In the genomic region with DNA sequence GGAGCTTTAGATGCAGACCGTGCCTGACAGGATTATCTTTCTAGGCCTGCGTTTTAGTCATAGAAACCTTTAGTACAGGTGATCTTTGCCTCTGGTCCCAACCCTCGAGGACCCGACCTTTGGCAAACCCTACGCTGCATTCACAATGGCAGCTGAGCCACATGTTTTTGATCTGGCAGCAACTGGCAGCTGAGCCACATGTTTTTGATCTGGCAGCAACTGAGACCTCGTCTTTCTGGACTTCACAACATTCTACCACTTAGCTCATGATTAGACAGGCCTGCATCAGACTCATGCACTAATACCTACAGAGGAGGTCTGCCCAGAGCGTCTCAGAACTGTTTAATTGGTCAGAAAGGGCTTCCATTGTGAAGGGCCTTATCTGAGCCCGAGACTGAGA, we compare ENCODE assay signal across 8 mouse cellular contexts. TPM values are rescaled to one million over a fixed set of nuclear protein-coding genes. Genes with fewer than 3 reads are reported as not detected.
DNase-seq lines count a peak whose midpoint lies in the region; ATAC-seq and TF ChIP-seq lines count a peak whose summit lies in the region.

No protein-coding gene starts in this region.

- H3K4me1 ChIP-seq in megakaryocyte, embryonic 14.5 days = peaks cover 73% of the 10 kb centered on the region
- H3K4me1 ChIP-seq in forebrain, postnatal 0 days (ENCODE audit: insufficient read depth) = peaks cover 20% of the 10 kb centered on the region
- H3K4me1 ChIP-seq in limb, embryonic 11.5 days (ENCODE audit: control insufficient read depth, insufficient read depth, low read length) = peaks cover 35% of the 10 kb centered on the region
- H3K4me1 ChIP-seq in stomach, embryonic 15.5 days = peaks cover 43% of the 10 kb centered on the region

- TF ChIP-seq CTCF in forebrain, postnatal 0 days (IDR thresholded peaks at IDR 0.05; ENCODE audit: low read depth) = no peak

- no peaks in the 10 kb centered on the region for H3K27me3 ChIP-seq in megakaryocyte, embryonic 14.5 days (replicated peaks)
- no peaks in the 10 kb centered on the region for H3K27me3 ChIP-seq in forebrain, postnatal 0 days (ENCODE audit: insufficient read depth, low read length)
- H3K27me3 ChIP-seq in limb, embryonic 11.5 days (ENCODE audit: control insufficient read depth, insufficient read depth, low read length) = no peaks in the 10 kb centered on the region
- no peaks in the 10 kb centered on the region for H3K27me3 ChIP-seq in stomach, embryonic 15.5 days (replicated peaks)

- 50% methylated on average over 8 of the region's 8 CpGs for WGBS in forebrain, postnatal 0 days
- WGBS in limb, embryonic 11.5 days = 12% methylated on average over 8 of the region's 8 CpGs
- 41% methylated on average over 8 of the region's 8 CpGs for WGBS in stomach, embryonic 15.5 days

- H3K4me3 ChIP-seq in megakaryocyte, embryonic 14.5 days (replicated peaks) = peak overlapping the region; percentile 94
- no peak overlapping the region for H3K4me3 ChIP-seq in forebrain, postnatal 0 days (ENCODE audit: low read depth, low read length)
- peak overlapping the region; percentile 14; the same call in 1 of the 2 replicates for H3K4me3 ChIP-seq in limb, embryonic 11.5 days (ENCODE audit: low read depth, low read length)
- peak overlapping the region; percentile 56 for H3K4me3 ChIP-seq in stomach, embryonic 15.5 days (replicated peaks)

- H3K9ac ChIP-seq in forebrain, postnatal 0 days = no peak overlapping the region
- peak overlapping the region; percentile 22; the same call in 1 of the 2 replicates for H3K9ac ChIP-seq in limb, embryonic 11.5 days (ENCODE audit: low read length)
- H3K9ac ChIP-seq in stomach, embryonic 15.5 days = peak overlapping the region; percentile 10; the same call in 1 of the 2 replicates

- no peak for DNase-seq in forebrain, postnatal 0 days
- DNase-seq in limb, embryonic 11.5 days (ENCODE audit: low spot score) = peak; percentile 76
- no peak for DNase-seq in right cerebral cortex, adult 2 months (ENCODE audit: low spot score in 2 of 2)
- DNase-seq in left cerebral cortex, postnatal 36 days (ENCODE audit: low spot score in 2 of 2) = no peak
- DNase-seq in cerebellum, postnatal 36 days = no peak

- intact Hi-C loops in left cerebral cortex, postnatal 36 days (cut with DNase I) = no loop called here

- H3K4me2 ChIP-seq in forebrain, postnatal 0 days (ENCODE audit: low read depth) = 0 out of 2 replicates have a peak overlapping the region, but pooled peaks have one; percentile 19
- peak overlapping the region; percentile 87 for H3K4me2 ChIP-seq in limb, embryonic 11.5 days (ENCODE audit: low read depth, severe bottlenecking)
- peak overlapping the region; percentile 96 for H3K4me2 ChIP-seq in stomach, embryonic 15.5 days

- H3K9me3 ChIP-seq in megakaryocyte, embryonic 14.5 days = no peaks in the 10 kb centered on the region
- no peaks in the 10 kb centered on the region for H3K9me3 ChIP-seq in forebrain, postnatal 0 days (ENCODE audit: low read length)
- H3K9me3 ChIP-seq in limb, embryonic 11.5 days (ENCODE audit: control insufficient read depth, low read length) = no peaks in the 10 kb centered on the region
- H3K9me3 ChIP-seq in stomach, embryonic 15.5 days = no peaks in the 10 kb centered on the region

- H3K36me3 ChIP-seq in megakaryocyte, embryonic 14.5 days (replicated peaks; ENCODE audit: low read length) = peaks cover 62% of the 10 kb centered on the region
- H3K36me3 ChIP-seq in forebrain, postnatal 0 days (ENCODE audit: insufficient read depth) = no peaks in the 10 kb centered on the region
- peaks cover 7% of the 10 kb centered on the region; the same call in 1 of the 2 replicates for H3K36me3 ChIP-seq in limb, embryonic 11.5 days (ENCODE audit: control insufficient read depth, insufficient read depth, low read length)
- peaks cover 30% of the 10 kb centered on the region for H3K36me3 ChIP-seq in stomach, embryonic 15.5 days

- peak overlapping the region; percentile 66 for H3K27ac ChIP-seq in forebrain, postnatal 0 days (ENCODE audit: low read depth, low read length)
- H3K27ac ChIP-seq in limb, embryonic 11.5 days (replicated peaks; ENCODE audit: low read depth, low read length) = peak overlapping the region; percentile 91
- peak overlapping the region; percentile 85 for H3K27ac ChIP-seq in stomach, embryonic 15.5 days

- ATAC-seq in megakaryocyte, adult 5-6 weeks (ENCODE audit: poor library complexity, severe bottlenecking) = no peak
- ATAC-seq in forebrain, postnatal 0 days = no peak
- ATAC-seq in limb, embryonic 11.5 days (ENCODE audit: insufficient number of reproducible peaks, low FRiP score, low TSS enrichment, low read depth) = 0 out of 2 replicates have a peak, but pooled peaks have one; percentile 5
- ATAC-seq in stomach, embryonic 15.5 days (ENCODE audit: insufficient read depth, low FRiP score, low read depth) = no peak

RNA-seq across cellular contexts. Expression of gene Ucp2, which starts 1.9 kb away (rescaled TPM):
- polyA plus RNA-seq in megakaryocyte, embryonic 14.5 days (2012; ENCODE audit: insufficient read depth, low replicate concordance) = 395 and 840 TPM in 2 replicates
- 702 and 742 TPM in 2 replicates for total RNA-seq in megakaryocyte, adult 5-6 weeks (2015)
- total RNA-seq in megakaryocyte, adult 5-6 weeks (2017) = 316 and 332 TPM in 2 replicates
- total RNA-seq in forebrain, postnatal 0 days (2014; rRNA removed) = 28.9 and 88.3 TPM in 2 replicates
- 83.6 and 106 TPM in 2 replicates for polyA plus RNA-seq in forebrain, postnatal 0 days (2015; fragmentation: Nextera tagmentation; extraction: Ambion mirVana)
- polyA plus RNA-seq in limb, embryonic 11.5 days (2014; fragmentation: Nextera tagmentation; extraction: Ambion mirVana) = 116 and 123 TPM in 2 replicates
- polyA plus RNA-seq in stomach, embryonic 15.5 days (2015; fragmentation: Nextera tagmentation; extraction: Ambion mirVana) = 308 and 326 TPM in 2 replicates
- total RNA-seq in left cerebral cortex, postnatal 36 days (2021) = 10 to 100 TPM; 76.5 to 90.0 TPM

RNA-seq across cellular contexts. Expression of gene Dnajb13, which starts 19.7 kb away (rescaled TPM):
- polyA plus RNA-seq in megakaryocyte, embryonic 14.5 days (2012; ENCODE audit: insufficient read depth, low replicate concordance) = not detected in 2 replicates
- not detected in 2 replicates for total RNA-seq in megakaryocyte, adult 5-6 weeks (2015)
- total RNA-seq in megakaryocyte, adult 5-6 weeks (2017) = 0.16 and 0.44 TPM in 2 replicates
- total RNA-seq in forebrain, postnatal 0 days (2014; rRNA removed) = 3.4 TPM in 2 replicates
- 4.0 and 7.0 TPM in 2 replicates for polyA plus RNA-seq in forebrain, postnatal 0 days (2015; fragmentation: Nextera tagmentation; extraction: Ambion mirVana)
- polyA plus RNA-seq in limb, embryonic 11.5 days (2014; fragmentation: Nextera tagmentation; extraction: Ambion mirVana) = 0.11 and 0.30 TPM in 2 replicates
- 0.52 and 0.74 TPM in 2 replicates for polyA plus RNA-seq in stomach, embryonic 15.5 days (2015; fragmentation: Nextera tagmentation; extraction: Ambion mirVana)
- total RNA-seq in left cerebral cortex, postnatal 36 days (2021) = under 1 TPM; 0.39 to 0.45 TPM

RNA-seq across cellular contexts. Expression of gene Ucp3, which starts 22.3 kb away (rescaled TPM):
- not detected in 2 replicates for polyA plus RNA-seq in megakaryocyte, embryonic 14.5 days (2012; ENCODE audit: insufficient read depth, low replicate concordance)
- total RNA-seq in megakaryocyte, adult 5-6 weeks (2015) = 0.07 TPM in 2 replicates
- total RNA-seq in megakaryocyte, adult 5-6 weeks (2017) = 0.45 TPM in 1 of 2 replicates, not detected in the other
- total RNA-seq in forebrain, postnatal 0 days (2014; rRNA removed) = 0.15 and 0.19 TPM in 2 replicates
- polyA plus RNA-seq in forebrain, postnatal 0 days (2015; fragmentation: Nextera tagmentation; extraction: Ambion mirVana) = not detected in 2 replicates
- not detected in 2 replicates for polyA plus RNA-seq in limb, embryonic 11.5 days (2014; fragmentation: Nextera tagmentation; extraction: Ambion mirVana)
- polyA plus RNA-seq in stomach, embryonic 15.5 days (2015; fragmentation: Nextera tagmentation; extraction: Ambion mirVana) = 0.05 TPM in 2 replicates
- 1 to 10 TPM; 2.3 to 2.8 TPM for total RNA-seq in left cerebral cortex, postnatal 36 days (2021)

RNA-seq across cellular contexts. Expression of gene Coa4, which starts 41.8 kb away (rescaled TPM):
- 3.6 and 17.4 TPM in 2 replicates for polyA plus RNA-seq in megakaryocyte, embryonic 14.5 days (2012; ENCODE audit: insufficient read depth, low replicate concordance)
- total RNA-seq in megakaryocyte, adult 5-6 weeks (2015) = 24.7 and 31.5 TPM in 2 replicates
- 19.4 and 23.0 TPM in 2 replicates for total RNA-seq in megakaryocyte, adult 5-6 weeks (2017)
- total RNA-seq in forebrain, postnatal 0 days (2014; rRNA removed) = 4.8 and 10.3 TPM in 2 replicates
- polyA plus RNA-seq in forebrain, postnatal 0 days (2015; fragmentation: Nextera tagmentation; extraction: Ambion mirVana) = 3.5 and 5.7 TPM in 2 replicates
- polyA plus RNA-seq in limb, embryonic 11.5 days (2014; fragmentation: Nextera tagmentation; extraction: Ambion mirVana) = 21.3 and 22.2 TPM in 2 replicates
- polyA plus RNA-seq in stomach, embryonic 15.5 days (2015; fragmentation: Nextera tagmentation; extraction: Ambion mirVana) = 31.5 and 32.7 TPM in 2 replicates
- total RNA-seq in left cerebral cortex, postnatal 36 days (2021) = 10 to 100 TPM in 1 of 2 experiments, 1 to 10 TPM in 1; 8.5 to 10.8 TPM

Comparison
In these comparisons a context has a peak if more than half of its experiments do, and no peak if none do; other contexts are left out.
1. H3K4me2 ChIP-seq: peak in every context shown above with its lines; median percentile 96 in stomach, embryonic 15.5 days; 87 in limb, embryonic 11.5 days; 19 in forebrain, postnatal 0 days.